Mouse (Mus musculus) liver, postnatal 0 days (tissue): ENCODE data around the gene 4933407L21Rik.

ENCODE experiments used
- CTCF ChIP-seq: sonication (generic); IDR thresholded peaks from 2 replicates; pipeline ENCODE4 v1.5.1; 2016; ENCODE audit warnings: antibody characterized with exemption, low read depth
- EP300 ChIP-seq: IDR thresholded peaks from 2 replicates; pipeline ENCODE4 v1.6.1; 2016; ENCODE audit warnings: antibody characterized with exemption, low read depth, mild to moderate bottlenecking

DNA sequence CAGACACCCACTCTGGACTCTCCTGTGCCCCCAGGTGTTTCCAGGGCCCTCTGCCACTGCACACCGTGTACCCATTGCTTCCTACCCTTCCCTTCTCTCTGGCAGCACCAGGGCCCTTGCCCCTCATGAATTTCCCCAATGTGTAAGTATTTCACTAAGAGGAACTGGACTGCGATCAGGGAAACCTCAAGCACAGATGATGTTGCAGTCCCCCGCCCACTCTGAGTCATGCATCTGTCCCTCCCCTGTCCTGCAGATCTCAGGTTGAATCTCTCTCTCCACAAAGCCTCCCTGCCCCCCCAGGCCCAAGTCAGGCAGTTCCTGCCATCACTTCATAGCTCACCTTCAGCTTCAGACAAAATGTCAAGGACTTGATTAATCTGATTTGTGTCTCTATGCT is 49.4 kb downstream of the 4933407L21Rik start:
- no peak for TF ChIP-seq CTCF
- TF ChIP-seq EP300, result no peak
